Mouse (Mus musculus) thymus, postnatal 0 days (tissue): Measurements from ENCODE around the gene Cfap46. TPM values are rescaled to one million over a fixed set of nuclear protein-coding genes. Genes with fewer than 3 reads are reported as not detected.
"Not testable (repeated sequence)": the region's sequence is repeated elsewhere in the genome, so short reads cannot be mapped to it uniquely, and the experiment has no call there.

Experiments used
- DNase-seq: peaks from one replicate; pipeline ENCODE4 v3.0.0-alpha.2; 2015; ENCODE audit warnings: low spot score
- polyA plus RNA-seq: library from polyadenylated mRNA; unstranded; fragments of >200 nt; fragmentation: Nextera tagmentation; extraction: Ambion mirVana; gene quantifications from 2 replicates; pipeline ENCODE4 v1.2.1, GENCODE M21; 2015

Gene Cfap46
- polyA plus RNA-seq, 1 experiment from 2014 or later, result 0.44 TPM

GRCm38 (mm10) chr7:139663318-139663717 lies 20.3 kb downstream of the Cfap46 start:
- DNase-seq, result no peak

GRCm38 (mm10) chr7:139659901-139660300 lies 23.7 kb downstream of the Cfap46 start:
- DNase-seq, result not testable (repeated sequence)

- no peak for DNase-seq
Observed at GRCm38 (mm10) chr7:139649698-139650097, 33.9 kb downstream of the Cfap46 start.

- peak; percentile 92 for DNase-seq
Observed at GRCm38 (mm10) chr7:139648107-139648824, 35.4 kb downstream of the Cfap46 start.

- DNase-seq, result no peak
Observed at GRCm38 (mm10) chr7:139633393-139633792, 50.2 kb downstream of the Cfap46 start.

GRCm38 (mm10) chr7:139625156-139625555 lies 58.5 kb downstream of the Cfap46 start:
- no peak for DNase-seq

GRCm38 (mm10) chr7:139622568-139622967 lies 61.0 kb downstream of the Cfap46 start:
- no peak for DNase-seq

- DNase-seq, result peak; percentile 49
Observed at GRCm38 (mm10) chr7:139615767-139616766, 67.5 kb downstream of the Cfap46 start.

GRCm38 (mm10) chr7:139610328-139610727 lies 73.3 kb downstream of the Cfap46 start:
- DNase-seq, result no peak

GRCm38 (mm10) chr7:139595862-139596261 lies 87.8 kb downstream of the Cfap46 start:
- DNase-seq, result no peak

GRCm38 (mm10) chr7:139595311-139595710 lies 88.3 kb downstream of the Cfap46 start:
- DNase-seq, result no peak

- no peak for DNase-seq
Observed at GRCm38 (mm10) chr7:139591311-139591710, 92.3 kb downstream of the Cfap46 start.

- DNase-seq, result peak; percentile 19
Observed at GRCm38 (mm10) chr7:139590302-139590701, 93.3 kb downstream of the Cfap46 start.

GRCm38 (mm10) chr7:139587919-139588318 lies 95.7 kb downstream of the Cfap46 start:
- DNase-seq, result no peak

GRCm38 (mm10) chr7:139585183-139585821 lies 98.3 kb downstream of the Cfap46 start:
- no peak for DNase-seq

- DNase-seq, result no peak
Observed at GRCm38 (mm10) chr7:139584221-139585175, 99.1 kb downstream of the Cfap46 start.

- no peak for DNase-seq
Observed at GRCm38 (mm10) chr7:139583094-139583737, 100.4 kb downstream of the Cfap46 start.

- DNase-seq, result no peak
Observed at GRCm38 (mm10) chr7:139582595-139582994, 101.0 kb downstream of the Cfap46 start, which contains the start of gene Nkx6-2. Gene Nkx6-2, minus strand, starts transcription at chr7:139582797.

- DNase-seq, result no peak
Observed at GRCm38 (mm10) chr7:139581801-139582571, 101.6 kb downstream of the Cfap46 start.
